Mouse (Mus musculus) left cerebral cortex, postnatal 4 days (tissue): ENCODE data around the gene Gsk3b. TPM values are rescaled to one million over a fixed set of nuclear protein-coding genes. Genes with fewer than 3 reads are reported as not detected.
"Not testable (repeated sequence)": the region's sequence is repeated elsewhere in the genome, so short reads cannot be mapped to it uniquely, and the experiment has no call there.

ENCODE experiments used
- DNase-seq: peaks from one replicate; pipeline ENCODE4 v3.0.0-alpha.2; 2022
- intact Hi-C: fragments of 180-260 bp; cut with DNase I; formaldehyde crosslinking; loops from one replicate; pipeline ENCODE4 v1.15.1; 2025
- total RNA-seq, 2 experiments: library from RNA; stranded (reverse); gene quantifications; 2 replicates each; pipeline ENCODE4 v1.2.3; 2021

Gene Gsk3b
- total RNA-seq, 2 experiments from 2014 or later, result 267 to 269 TPM

DNA sequence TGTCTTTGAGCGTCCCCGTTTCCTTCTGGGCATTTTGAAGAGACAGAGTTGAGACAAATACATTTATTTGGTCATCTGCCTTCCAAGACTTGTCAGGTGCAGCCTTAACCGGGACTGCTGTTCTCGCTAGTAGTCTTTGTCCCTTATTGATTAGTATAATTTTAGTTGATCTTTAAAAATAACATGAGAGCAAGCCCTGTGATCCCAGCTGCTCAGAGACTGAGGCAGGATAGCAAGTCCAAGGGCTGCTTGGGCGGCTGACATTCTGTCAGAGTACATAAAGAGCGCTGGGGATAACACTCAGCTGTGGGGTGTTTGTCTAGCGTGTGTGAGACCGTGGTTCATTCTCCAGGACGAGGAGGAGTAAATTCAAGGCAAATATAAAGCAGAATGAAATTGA, 8.7 kb downstream of the Gsk3b start:
- DNase-seq, result no peak
- intact Hi-C loops, result no loop called here

DNA sequence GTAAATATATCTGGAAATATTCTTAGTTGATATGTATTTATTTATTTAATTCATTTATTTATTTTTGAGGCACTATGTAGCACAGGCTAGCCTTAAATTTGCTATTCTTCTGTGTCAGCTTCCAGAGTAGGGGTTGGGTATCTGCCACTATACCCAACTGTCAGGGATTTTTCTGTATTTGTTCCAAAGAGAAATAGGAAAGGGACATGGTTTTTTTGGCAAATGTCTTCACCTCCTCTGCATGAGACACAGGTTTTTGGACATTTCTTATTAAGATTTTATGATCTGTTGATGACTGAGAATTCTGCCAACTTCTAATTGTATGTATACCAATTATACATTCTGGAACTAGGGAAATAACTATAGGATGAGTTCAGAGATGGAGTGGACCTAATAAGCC, 10.5 kb downstream of the Gsk3b start:
- intact Hi-C loops, result no loop called here
- no peak for DNase-seq

DNA sequence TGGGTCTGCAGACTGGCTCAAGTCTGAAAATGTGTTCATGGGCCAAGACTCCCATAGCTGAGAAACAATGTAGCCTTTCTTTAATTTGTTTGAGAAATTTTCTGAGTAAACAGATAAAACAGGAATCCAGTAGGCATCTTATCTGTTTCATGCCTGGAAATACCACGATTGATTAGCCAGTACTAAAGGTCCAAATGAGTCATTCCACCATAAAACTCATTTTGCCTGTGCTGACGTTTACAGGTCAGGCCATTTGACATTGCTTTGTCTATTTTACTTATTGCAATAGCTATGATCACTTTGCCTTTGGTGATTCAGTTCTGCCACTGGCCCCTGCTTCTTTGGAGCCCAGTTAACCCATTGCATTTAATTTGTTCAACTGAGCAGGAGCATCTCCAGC, 11.8 kb downstream of the Gsk3b start:
- intact Hi-C loops, result no loop called here
- DNase-seq, result no peak

DNA sequence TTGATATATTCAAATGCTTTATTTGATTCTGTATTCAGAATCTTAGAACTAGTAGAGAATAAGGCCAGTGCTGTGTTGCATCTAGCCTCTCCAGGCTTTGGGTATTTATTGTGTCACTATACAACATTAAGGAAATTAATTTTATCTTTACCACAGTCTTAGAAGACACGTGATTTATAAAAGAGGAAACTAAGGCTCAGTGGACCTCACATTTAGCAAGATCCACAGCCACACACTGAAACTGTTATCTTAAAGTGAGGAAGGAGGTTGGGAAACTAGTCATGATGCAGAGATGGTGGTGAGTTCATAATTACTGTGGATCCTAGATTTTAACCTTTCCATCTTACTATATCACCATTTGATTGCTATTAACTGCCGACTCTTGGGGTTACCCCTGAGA, 16.7 kb downstream of the Gsk3b start:
- no peak for DNase-seq

DNA sequence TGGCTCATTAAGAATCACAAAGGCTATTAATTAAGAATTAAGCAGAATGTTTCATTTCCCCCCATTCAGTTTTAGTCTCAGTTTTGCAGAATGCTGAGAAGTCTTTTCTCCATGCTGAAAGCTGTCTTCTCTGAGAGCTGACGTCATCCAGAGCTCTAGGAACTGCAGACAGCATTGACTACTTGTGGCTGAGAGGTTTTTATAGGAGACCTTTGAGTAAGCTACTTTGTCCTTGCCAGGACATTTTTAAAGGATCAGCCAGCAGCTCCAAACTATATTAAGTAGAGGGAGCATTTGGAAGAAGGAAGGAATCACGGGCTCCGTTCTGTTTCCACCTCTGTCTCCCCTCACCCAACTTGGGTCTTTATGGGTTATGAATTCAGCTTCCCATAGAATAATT, 17.7 kb downstream of the Gsk3b start:
- DNase-seq, result no peak
- intact Hi-C loops, result no loop called here

More for the DNA sequence above, 16.7 kb downstream of the Gsk3b start:
- intact Hi-C loops, result no loop called here

DNA sequence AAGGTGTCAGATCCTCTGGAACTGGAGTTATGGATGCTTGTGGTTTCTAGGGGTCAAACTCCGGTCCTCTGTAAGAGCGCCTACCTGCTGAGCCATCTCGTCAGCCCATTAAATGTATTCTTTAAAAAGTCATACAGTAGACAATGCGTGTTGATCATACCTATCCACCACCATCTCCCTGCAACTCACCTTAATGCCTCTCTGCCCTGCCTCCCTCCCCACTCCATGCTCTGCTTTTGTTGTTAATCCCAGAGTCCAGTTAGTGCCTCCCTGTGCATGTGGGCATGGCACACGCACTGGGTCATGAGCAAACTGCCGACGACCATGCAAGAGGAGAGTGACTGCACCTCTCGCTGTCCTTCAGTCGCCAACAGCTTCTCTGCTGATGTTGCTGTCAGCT, 21.2 kb downstream of the Gsk3b start:
- intact Hi-C loops, result no loop called here
- no peak for DNase-seq

DNA sequence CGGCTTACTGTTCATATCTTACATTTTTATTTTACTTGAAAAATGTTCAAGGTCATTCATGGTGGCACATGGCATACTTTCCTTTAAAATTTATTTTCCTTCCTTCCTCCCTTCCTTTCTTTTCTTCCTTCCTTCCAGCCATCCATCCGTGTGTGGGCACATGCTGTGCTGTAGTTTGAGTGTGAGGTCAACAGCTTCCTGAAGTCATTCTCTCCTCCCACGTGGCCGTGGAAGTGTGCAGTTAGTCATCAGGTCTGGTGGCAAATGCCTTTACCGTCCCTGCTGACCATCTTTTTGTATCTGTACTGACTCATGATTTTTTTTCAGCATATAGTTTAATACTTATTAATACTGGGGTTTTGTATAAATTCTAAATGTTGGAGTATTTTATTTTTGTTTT, 21.8 kb downstream of the Gsk3b start:
- intact Hi-C loops, result no loop called here
- DNase-seq, result no peak

DNA sequence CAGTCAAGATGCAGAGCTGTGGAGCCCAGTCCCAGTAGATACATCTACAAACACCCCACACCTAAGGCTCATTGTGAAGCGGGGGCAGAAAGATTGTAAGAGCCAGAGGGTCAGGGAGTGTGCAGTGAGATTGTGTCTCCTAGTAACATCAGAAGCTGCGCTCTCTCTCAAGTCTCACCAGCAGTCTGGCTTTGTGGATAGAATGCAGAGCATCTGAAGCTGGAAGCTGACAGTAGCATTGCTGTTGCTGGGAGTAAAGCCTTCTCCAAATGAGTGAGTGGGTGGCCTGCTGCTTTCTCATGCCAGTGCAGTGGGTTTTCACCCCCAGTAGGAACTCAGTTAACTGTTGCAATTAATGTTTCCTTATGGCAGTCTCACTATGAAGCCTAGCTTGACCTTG, 25.3 kb downstream of the Gsk3b start:
- intact Hi-C loops, result no loop called here
- no peak for DNase-seq

DNA sequence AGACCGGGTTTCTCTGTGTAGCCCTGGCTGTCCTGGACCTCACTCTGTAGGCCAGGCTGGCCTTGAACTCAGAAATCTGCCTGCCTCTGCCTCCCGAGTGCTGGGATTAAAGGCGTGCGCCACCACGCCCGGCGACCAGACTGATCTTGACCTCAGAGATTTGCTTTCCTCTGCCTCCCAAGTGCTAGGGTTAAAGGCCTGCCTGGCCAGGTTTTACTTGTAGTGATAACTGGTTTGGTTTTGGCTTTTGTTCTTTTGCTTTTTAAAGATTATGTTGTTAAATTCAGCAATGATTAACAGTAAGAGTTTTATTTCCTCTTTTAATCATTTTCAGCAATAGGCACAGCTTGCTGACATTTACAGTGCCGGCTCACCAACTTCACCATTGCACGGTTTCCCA, 29.1 kb downstream of the Gsk3b start:
- DNase-seq, result not testable (repeated sequence)

DNA sequence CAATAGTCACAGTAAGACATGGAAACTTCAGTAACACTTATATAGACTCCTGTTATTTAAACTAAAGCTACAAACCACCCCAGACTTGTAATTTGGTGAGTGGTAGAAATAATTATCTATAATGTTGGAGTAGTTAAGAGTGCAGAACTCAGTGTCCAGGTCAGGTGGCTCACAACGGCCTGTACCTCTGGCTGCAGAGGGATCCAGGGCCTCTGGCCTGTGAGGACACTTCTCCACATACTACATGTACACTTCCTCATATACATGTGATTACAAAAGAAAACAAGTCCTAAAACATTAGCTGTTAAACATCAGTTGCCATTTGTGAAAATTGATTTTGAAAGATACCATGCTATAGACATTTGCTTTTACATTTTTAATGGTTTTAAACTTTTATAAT, 29.9 kb downstream of the Gsk3b start:
- no peak for DNase-seq
- intact Hi-C loops, result no loop called here

More for the DNA sequence above, 29.1 kb downstream of the Gsk3b start:
- intact Hi-C loops, result not testable (repeated sequence)

DNA sequence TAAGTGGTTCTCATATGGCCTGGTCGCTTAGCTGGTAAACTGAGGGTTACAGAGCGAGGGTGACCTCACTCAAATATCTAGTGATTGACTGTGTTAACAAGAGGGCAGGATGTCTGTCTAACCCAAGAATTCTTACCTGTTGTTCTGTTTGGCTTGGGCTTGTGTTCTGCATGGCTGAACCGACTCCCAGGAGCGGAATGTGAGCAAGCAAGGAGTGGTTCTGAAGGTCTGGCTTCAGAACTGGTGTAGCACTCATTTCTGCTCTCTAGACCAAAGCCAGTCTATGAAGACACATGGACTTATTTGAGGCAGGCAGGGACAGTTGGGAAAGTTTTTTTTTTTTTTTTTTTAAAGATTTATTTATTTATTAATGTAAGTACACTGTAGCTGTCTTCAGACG, 30.5 kb downstream of the Gsk3b start:
- intact Hi-C loops, result no loop called here

DNA sequence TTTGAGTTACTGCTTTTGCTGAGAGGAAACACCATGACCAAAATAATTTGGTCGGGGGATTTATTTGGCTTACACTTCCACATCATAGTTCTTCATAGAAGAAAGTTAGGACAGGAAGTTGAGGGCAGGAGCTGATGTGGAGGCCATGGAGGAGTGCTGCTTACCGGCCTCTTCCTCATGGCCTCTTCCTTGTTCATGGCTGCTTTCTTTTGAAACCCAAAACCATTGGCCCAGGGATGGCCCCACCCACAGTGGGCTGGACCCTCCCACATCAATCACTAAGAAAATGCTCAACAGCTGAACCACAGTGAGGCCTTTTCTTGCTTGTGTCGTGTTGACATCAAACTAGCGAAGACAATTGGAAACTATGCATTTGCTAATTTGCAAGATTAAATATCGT, 40.4 kb downstream of the Gsk3b start:
- no peak for DNase-seq
- intact Hi-C loops, result no loop called here

More for the DNA sequence above, 30.5 kb downstream of the Gsk3b start:
- DNase-seq, result no peak

DNA sequence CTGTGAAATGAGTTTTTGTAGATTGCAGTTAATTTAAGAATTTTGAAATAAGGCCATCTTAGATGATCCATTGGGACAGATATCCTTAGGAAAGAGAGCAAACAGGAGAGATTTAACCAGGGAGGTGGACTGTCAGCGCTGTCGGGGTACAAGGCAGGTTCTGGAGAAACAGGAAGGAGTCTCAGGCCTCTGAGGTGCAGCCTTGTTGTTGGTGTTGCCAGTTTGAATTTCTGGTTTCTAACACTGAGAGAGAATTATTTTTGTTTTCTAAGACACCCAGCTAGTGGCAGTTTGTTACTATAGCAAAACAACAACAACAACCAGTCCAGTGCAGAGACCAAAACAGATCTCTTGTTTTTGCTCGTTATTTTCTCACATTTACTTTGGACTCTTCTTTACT, 42.2 kb downstream of the Gsk3b start:
- DNase-seq, result no peak
- intact Hi-C loops, result no loop called here

DNA sequence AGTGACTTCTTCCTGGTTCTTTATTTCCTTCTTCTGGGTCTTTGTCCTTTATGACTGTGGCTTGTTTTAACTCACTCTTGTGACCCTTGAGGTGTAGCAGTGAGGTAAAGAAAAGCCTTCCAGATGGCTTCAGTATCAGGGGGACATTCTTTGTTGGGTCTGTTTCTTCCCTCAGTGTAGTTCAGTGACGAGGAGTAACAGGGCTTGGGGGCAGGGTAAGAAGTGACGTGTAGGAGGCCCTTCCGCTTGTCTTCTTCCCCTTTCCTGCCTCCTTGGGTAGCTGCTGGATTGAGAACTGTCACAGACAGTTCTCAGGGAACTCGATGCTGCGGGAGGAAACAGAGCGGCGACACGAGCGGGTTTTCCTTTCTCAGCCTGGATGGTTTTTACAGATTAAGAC, 43.0 kb downstream of the Gsk3b start:
- no peak for DNase-seq
- intact Hi-C loops, result no loop called here

DNA sequence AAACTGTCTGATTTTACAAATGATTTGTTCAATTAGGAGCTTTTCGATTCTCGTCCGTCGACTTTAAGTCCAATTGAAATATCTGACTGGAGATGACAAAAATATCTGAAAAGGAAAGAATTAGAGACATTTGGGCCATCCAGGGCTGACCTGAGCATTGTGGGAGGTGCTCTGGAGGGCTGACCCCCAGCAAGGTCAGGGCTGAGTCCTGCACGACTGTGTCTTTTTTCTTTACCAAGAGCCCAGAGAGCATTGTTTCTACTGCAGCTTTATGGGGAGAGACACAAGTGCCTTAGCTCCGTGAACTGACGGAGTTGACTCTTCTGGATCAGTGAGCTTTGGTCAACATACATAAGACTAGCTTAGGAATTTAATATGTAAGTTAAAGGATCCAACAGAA, 43.4 kb downstream of the Gsk3b start:
- DNase-seq, result no peak
- intact Hi-C loops, result no loop called here

DNA sequence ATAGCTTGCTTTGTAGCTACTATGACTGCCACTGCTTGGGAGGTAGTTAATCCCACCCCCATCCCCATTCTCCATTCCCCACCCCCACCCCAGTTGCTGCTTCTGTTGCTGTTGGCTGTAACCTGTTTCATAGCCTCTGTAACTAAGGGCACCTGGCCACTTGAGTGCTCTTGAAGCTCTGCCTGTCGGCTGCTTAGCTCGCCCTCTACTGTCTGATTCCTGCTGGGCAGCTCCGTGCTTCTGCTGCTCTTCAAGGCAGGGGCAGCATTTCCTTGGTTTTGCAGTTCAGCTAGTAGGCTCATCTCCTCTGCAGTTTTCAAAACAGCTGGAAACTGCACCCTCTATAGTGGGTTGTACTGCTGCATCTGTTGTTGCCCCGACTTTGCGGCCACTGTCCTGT, 48.5 kb downstream of the Gsk3b start:
- DNase-seq, result peak; percentile 32
- intact Hi-C loops, result no loop called here

DNA sequence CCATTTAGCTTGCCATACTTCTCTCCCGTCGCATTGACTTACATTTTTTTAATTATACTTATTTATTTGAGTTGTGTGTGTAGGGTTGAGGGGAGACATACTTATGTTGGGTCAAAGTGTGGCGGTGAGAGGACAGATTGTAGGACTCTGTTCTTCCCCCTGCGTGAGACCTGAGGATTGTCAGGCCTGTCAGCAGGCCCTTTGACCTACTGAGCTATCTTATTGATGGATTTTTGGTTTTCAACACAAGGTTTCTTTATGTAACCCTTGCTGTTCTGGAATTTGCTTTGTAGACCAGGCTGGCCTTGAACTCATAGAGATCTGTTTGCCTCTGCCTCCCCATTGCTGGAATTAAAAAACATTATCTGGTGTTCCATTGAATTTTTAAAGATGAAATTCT, 56.1 kb downstream of the Gsk3b start:
- DNase-seq, result no peak
- intact Hi-C loops, result no loop called here

DNA sequence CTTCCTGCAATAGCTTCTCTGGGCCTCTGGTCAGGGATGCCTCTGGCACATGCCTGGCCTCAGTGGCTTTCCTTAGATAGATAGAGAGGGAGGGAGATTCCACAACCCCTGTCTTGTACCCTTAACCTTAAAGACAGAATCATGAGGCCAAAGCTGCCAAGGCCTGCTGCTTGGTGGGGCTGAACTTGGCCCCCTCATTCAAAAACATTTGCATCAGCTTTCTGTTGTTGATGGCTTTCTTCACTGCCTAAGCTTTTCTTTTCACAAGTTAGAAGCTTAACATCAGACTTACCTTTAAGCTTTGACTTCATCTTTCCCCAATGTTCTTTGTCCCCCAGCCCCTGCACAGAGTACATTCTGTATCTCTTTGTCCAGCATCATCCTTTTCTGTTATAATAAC, 61.8 kb downstream of the Gsk3b start:
- no peak for DNase-seq
- intact Hi-C loops, result no loop called here

DNA sequence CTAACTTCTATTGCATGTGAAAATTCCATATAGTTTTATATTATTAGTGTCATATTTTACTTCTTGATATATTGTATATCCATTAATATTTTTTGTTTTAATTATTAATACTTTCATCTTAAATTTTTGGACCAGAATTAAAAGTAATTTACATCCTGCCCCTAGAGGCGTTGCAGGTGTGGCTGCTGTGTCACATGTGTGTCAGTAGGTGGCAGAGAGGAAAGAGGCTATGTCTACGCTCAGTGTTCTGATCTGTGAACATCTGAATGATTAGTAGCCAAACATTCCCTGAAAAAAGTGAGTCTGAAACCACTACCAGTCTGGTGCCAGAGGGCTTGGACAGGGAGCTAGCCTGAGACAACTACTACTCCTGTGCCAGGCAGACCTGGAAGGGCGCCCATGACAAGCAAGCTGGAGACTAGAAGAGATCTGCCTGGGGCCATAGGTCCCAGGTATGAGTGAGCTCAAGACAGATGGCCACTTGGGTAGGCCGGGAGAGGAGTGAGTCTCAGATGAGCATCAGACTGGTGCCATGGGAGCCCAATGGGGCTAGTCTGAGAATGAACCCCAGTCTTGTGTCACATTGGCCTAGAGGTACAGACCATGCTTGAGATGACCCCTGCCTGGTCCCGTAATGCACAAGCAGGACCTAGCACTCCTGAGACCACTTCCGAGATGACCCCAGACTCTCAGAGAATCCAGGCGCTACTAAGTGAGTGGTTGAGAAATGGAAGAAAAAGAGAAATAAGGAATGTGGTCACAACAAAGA, 69.2 kb downstream of the Gsk3b start:
- peak; percentile 24 for DNase-seq
- intact Hi-C loops, result no loop called here

DNA sequence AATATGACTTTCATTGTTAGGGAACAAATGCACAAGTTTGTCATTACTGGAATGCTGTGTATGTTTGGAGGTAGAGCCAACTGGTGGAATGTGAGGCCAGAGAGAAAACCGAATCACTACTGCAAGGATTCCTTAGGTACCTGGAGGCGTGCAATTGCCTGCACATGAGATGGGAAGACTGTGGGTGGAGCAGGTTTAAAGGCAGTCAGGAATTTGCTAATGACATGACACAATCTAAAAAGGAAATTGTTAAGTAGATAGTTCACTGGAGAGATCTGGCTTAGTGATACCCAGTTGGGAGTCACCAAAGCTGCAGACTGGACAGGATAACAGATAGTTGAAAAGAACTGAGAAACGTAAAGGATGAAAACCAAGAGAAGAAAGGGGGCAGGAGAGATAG, 73.2 kb downstream of the Gsk3b start:
- intact Hi-C loops, result no loop called here
- no peak for DNase-seq

DNA sequence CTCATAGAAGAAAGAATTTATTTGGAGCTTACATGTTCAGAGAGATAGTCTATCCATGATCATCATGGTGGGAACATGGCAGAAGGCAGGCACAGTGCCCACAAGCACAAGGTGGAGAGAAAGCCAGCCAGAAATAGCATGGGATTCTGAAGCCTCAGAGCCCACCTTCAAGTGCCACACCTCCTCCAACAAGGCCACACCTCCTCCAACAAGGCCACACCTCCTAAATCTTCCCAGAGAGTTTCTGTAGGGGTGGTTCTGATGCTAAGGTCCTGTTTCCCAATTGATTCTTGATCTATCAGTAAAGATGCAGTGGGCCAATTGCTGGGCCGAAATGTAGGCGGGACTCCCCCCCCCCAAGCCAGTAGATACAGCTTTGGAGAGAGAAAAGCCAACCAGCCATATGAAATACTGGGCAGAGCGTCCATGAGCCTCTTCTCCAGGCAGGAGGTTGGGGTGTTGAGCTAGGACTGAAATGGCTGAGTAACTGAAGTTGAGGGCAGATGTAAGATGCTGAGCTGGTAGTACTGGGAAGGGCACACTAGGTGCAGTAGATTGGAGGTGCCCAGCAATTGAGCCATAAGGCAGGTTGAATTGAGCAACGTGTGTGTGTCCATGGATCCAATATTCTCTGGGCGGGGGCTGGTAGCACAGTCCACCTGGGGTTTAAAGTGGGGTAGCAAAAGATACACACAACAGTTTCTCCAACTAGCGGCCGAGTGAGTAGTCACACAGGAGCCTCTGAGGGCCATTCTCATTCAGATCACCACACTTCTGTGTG, 76.2 kb downstream of the Gsk3b start:
- no peak for DNase-seq
- intact Hi-C loops, result no loop called here

DNA sequence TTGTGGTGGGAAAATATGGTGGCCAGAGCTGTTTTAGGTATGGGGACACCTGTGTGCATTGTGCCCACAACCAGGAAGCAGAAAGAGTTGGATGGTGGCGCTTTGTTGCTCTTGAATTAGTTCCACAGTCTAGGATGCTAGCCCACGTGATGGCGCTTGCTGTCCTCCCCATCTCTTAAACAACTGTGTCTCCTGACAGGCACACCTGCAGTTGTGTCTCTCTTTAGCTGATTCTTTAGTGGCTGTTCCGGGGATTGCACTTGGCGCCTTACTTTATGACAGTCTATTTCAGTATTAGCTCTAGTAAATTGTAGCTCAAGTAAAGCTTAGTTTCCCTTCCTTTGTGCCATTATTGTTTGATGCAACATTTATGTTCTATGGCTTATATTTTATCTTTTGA, 80.2 kb downstream of the Gsk3b start:
- intact Hi-C loops, result no loop called here
- no peak for DNase-seq
